Mouse (Mus musculus) effector memory CD4-positive, alpha-beta T cell, adult 7 months (primary cell): ENCODE measurements around the gene Matn1. TPM values are rescaled to one million over a fixed set of nuclear protein-coding genes. Genes with fewer than 3 reads are reported as not detected.

Experiments used
- polyA plus RNA-seq: library from polyadenylated mRNA; unstranded; fragments of 100-300 nt; shearing (Covaris generic); gene quantifications from one replicate; pipeline ENCODE4 v1.2.1, GENCODE M21; 2017

Matn1 gene
- not detected for polyA plus RNA-seq

GRCm38 (mm10) chr4:130944112-130944511 is at the start of gene Matn1:
Gene Matn1 (plus strand): TSS chr4:130944385.

GRCm38 (mm10) chr4:130913077-130913476 is 31.1 kb upstream of the Matn1 start, which contains the start of gene Laptm5:
Gene Laptm5 (plus strand): TSS chr4:130913125.

Other genes starting within 250 kb of the Matn1 start
- gene Sdc3, start 151.8 kb upstream of the Matn1 start, polyA plus RNA-seq: 2.9 TPM
- gene Laptm5, start 31.3 kb upstream of the Matn1 start, polyA plus RNA-seq: 1,963 TPM